Mouse (Mus musculus) intestine, postnatal 0 days (tissue): ENCODE measurements around the gene Cd151. TPM values are rescaled to one million over a fixed set of nuclear protein-coding genes. Genes with fewer than 3 reads are reported as not detected.

ENCODE experiments used
- ATAC-seq: fragments of 200-750 bp; cut with Nextera tagmentation; 2 replicates; pipeline ENCODE4 v1.8.0; 2017; ENCODE audit warnings: mild to moderate bottlenecking, moderate TSS enrichment, moderate library complexity
- H3K27ac ChIP-seq: fragments of 300-500 bp; sonication (generic); 2 replicates; pipeline ENCODE4 v1.5.1; 2014; ENCODE audit warnings: mild to moderate bottlenecking, low read depth, low read length, moderate library complexity
- H3K27me3 ChIP-seq: fragments of 300-500 bp; sonication (generic); replicated peaks from 2 replicates; pipeline ENCODE4 v1.6.1; 2014; ENCODE audit warnings: low read length, mixed read lengths; ENCODE audit not compliant: control insufficient read depth, insufficient read depth
- H3K36me3 ChIP-seq: fragments of 300-500 bp; sonication (generic); 2 replicates; pipeline ENCODE4 v1.6.1; 2014; ENCODE audit warnings: mild to moderate bottlenecking, moderate library complexity; ENCODE audit not compliant: control insufficient read depth, insufficient read depth
- H3K4me1 ChIP-seq: fragments of 300-500 bp; sonication (generic); replicated peaks from 2 replicates; pipeline ENCODE4 v1.6.1; 2014; ENCODE audit warnings: antibody characterized with exemption, low read length, mixed read lengths; ENCODE audit not compliant: control insufficient read depth, insufficient read depth
- H3K4me2 ChIP-seq: fragments of 300-500 bp; sonication (generic); replicated peaks from 2 replicates; pipeline ENCODE4 v1.6.1; 2014; ENCODE audit warnings: low read depth, mild to moderate bottlenecking, moderate library complexity
- H3K4me3 ChIP-seq: fragments of 300-500 bp; sonication (generic); 2 replicates; pipeline ENCODE4 v1.5.1; 2014; ENCODE audit warnings: low read depth, low read length
- H3K9ac ChIP-seq: fragments of 300-500 bp; sonication (generic); 2 replicates; pipeline ENCODE4 v1.6.1; 2014; ENCODE audit warnings: mild to moderate bottlenecking, low read depth, low read length
- H3K9me3 ChIP-seq: fragments of 300-500 bp; sonication (generic); 2 replicates; pipeline ENCODE4 v1.6.1; 2016; ENCODE audit warnings: mixed run types; ENCODE audit not compliant: control insufficient read depth
- CTCF ChIP-seq: sonication (generic); IDR thresholded peaks from 2 replicates; pipeline ENCODE4 v1.5.1; 2016; ENCODE audit warnings: low read depth, mild to moderate bottlenecking, control low read depth, antibody characterized with exemption, moderate library complexity
- WGBS: fragments of 180-500 bp; shearing (Covaris S2); extraction: QIAGEN DNeasy Blood & Tissue Kit; methylation state at CpG from one replicate; pipeline ENCODE4 v1.1.7; 2014; 5-methylcytosine and 5-hydroxymethylcytosine counted together
- polyA plus RNA-seq: library from polyadenylated mRNA; unstranded; fragments of >200 nt; fragmentation: Nextera tagmentation; extraction: Ambion mirVana; gene quantifications from 2 replicates; pipeline ENCODE4 v1.2.1, GENCODE M21; 2015

Gene Cd151
- polyA plus RNA-seq, 1 experiment from 2014 or later: 29.3 TPM

DNA sequence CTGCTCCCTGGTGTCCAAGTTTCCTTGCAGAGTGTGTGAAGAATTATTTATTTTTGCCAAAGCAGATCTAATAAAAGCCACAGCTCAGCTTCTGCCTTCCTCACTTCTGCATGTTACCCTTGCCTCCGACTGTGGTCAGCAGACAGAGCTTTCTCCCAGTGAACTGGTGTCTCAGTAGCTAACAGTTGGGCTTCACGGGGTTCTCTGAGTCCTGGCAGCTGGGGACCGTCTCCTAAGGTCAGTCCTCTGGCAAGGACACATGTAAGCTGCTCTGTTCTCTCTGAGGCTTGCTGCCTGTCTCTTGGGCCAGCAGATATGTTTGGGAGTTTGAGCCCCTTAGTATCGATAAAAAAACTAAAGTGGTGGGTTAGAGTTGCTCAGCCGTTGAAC, 7.2 kb upstream of the Cd151 start:
- Histone ChIP-seq H3K9me3 (no peaks in the 10 kb centered on the region), H3K36me3 (peaks cover 27% of the 10 kb centered on the region), H3K4me2 (no peak overlapping the region), H3K27me3 (peaks cover 9% of the 10 kb centered on the region), H3K9ac (no peak overlapping the region), H3K4me1 (no peaks in the 10 kb centered on the region; the same call in 1 of the 2 replicates), H3K4me3 (no peak overlapping the region), H3K27ac (no peak overlapping the region)
- no peak for ATAC-seq
- 54% methylated on average over 5 of the region's 5 CpGs for WGBS
- TF ChIP-seq CTCF: no peak

DNA sequence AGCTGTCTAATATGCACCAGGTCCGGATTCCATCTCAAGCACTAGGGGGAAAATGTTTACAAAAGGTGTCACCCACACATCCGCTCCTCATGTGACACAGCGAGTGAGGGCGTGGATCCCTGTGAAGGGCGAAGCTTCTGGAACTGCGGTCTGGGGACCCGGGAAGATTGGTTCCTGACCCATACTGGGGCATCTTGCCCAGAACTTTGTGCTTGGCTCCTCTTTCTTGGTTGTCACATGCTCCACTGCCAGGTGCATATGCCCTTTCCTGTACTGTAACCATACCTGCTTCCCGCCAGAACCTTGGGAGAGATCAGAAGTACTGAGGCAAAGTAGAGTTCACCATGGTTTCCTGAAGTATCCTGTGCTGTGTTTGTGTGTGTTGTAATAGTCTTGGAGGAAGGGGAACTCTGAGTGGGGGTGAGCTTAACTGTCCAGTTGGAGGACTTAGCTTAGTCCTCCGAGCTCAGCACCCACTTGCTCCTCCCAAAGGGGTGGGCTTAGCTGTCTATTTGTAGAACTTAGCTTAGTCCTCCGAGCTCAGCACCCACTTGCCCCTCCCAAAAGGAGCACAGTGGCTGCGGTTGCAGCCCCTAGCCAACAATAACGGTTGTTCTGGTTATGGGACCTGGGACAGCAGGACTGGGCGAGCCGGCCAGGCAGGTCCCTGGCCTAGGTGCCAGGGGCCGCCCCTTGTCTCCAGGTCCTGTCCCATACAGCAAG, 6.6 kb upstream of the Cd151 start, which contains the start of gene Cracr2b:
Gene Cracr2b, plus strand, starts transcription at position 704 of the 723 bp plus-strand sequence.
- H3K27me3 ChIP-seq: peaks cover 11% of the 10 kb centered on the region
- peak within 1 kb of the TSS; percentile 89 for H3K4me2 ChIP-seq
- WGBS: 48% methylated on average over 15 of the region's 15 CpGs
- H3K36me3 ChIP-seq: peaks cover 27% of the 10 kb centered on the region
- H3K27ac ChIP-seq: peak within 1 kb of the TSS; percentile 57; the same call in 1 of the 2 replicates
- no peaks in the 10 kb centered on the region; the same call in 1 of the 2 replicates for H3K4me1 ChIP-seq
- ATAC-seq: no peak
- peak within 1 kb of the TSS; percentile 66 for H3K9ac ChIP-seq
- no peak for TF ChIP-seq CTCF
- H3K4me3 ChIP-seq: peak within 1 kb of the TSS; percentile 53
- H3K9me3 ChIP-seq: no peaks in the 10 kb centered on the region

DNA sequence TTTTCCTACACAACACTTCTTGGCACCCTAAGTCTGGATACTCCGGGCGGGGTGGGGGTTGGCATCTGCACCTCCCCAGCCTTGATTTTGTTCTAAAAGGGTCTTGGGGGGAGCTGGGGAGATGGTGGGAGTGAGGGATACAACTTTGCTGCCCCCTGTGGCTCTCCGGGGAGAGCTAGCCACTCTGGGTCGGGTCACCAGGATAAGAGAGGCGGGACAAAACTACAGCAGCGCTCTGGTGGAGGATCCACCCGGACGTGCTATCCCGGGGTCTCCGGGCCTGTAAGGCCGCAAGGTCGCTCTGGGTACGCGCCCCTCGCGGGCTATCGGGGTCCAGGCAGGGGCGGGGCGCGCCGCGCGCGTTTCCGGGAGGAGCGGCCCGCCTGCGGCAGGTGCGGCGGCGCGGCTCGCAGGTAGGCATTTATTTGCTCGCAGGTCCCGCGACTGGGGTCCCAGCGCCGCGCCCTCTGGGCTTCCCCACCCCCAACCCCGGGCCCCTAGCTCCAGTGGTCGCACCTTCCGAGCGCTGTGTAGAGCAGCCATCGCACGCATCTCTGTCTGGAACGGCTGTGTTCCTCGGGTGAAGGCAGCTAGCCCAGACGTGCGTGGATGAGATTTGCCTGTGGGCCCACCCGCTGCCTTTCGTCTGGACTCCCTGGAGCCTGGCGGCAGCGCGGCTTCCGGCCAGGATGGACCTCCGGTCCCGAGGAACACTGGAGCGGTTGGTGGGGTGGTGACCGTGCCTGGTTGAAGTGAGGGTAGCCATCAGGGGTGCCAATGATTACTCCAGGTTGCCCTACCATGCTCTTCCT, 5.5 kb upstream of the Cd151 start:
- Histone ChIP-seq H3K27ac (peak overlapping the region; percentile 57; the same call in 1 of the 2 replicates), H3K9ac (peak overlapping the region; percentile 66), H3K27me3 (peaks cover 11% of the 10 kb centered on the region), H3K4me3 (peak overlapping the region; percentile 53), H3K9me3 (no peaks in the 10 kb centered on the region), H3K4me2 (peak overlapping the region; percentile 89), H3K4me1 (no peaks in the 10 kb centered on the region), H3K36me3 (peaks cover 27% of the 10 kb centered on the region)
- peak; percentile 57 for TF ChIP-seq CTCF
- WGBS: 2% methylated on average over 58 of the region's 59 CpGs
- peak; percentile 16; the same call in 1 of the 2 replicates for ATAC-seq

GRCm38 (mm10) chr7:141462333-141462821, 4.8 kb upstream of the Cd151 start:
- 19% methylated on average over 5 of the region's 5 CpGs for WGBS
- H3K4me2 ChIP-seq: peak overlapping the region; percentile 89
- peaks cover 24% of the 10 kb centered on the region for H3K36me3 ChIP-seq
- peak overlapping the region; percentile 53 for H3K4me3 ChIP-seq
- ATAC-seq: no peak
- H3K9ac ChIP-seq: peak overlapping the region; percentile 66; the same call in 1 of the 2 replicates
- H3K27me3 ChIP-seq: peaks cover 11% of the 10 kb centered on the region
- H3K27ac ChIP-seq: 0 out of 2 replicates have a peak overlapping the region, but pooled peaks have one; percentile 57
- TF ChIP-seq CTCF: no peak
- H3K9me3 ChIP-seq: no peaks in the 10 kb centered on the region
- H3K4me1 ChIP-seq: no peaks in the 10 kb centered on the region

DNA sequence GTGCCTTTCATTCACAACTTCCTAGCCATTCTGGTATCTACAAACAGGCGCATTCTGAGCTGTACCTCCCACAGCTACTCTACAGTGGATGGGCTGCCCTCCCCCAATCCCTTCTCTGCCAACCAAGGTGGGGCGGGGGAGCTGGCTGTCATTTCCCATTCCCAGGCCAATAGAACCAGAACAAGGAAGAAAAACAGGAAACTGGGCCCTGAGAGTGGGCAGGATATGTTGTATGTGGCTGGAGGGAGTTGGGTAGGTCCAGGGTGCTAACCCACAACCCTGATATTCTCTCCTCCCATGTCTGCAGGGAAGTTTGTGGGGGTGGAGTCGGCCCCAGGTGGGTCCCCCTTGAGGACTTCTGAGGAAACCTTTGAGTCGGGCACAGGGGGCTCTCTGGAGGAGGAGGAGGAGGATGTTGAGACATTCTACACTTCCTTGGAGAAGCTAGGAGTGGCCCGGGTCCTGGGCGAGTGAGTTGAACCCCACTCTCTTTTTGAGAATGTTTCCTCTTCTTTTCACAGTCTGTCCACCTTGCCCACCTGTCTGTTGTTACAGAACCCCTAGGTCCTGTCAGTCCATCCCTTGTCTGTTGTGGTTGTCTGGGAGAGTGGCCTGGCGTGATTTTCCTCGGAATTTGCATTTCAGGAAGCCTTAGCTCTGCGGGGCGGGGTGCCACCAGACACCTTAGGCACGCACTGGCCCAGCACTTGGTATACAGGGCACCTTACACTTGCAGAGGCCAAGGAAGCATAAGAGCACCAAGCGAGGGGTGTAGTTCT, 3.2 kb upstream of the Cd151 start:
- Histone ChIP-seq H3K4me3 (peak overlapping the region; percentile 9; the same call in 1 of the 2 replicates), H3K27me3 (peaks cover 11% of the 10 kb centered on the region), H3K4me2 (peak overlapping the region; percentile 51), H3K9ac (0 out of 2 replicates have a peak overlapping the region, but pooled peaks have one; percentile 11), H3K9me3 (no peaks in the 10 kb centered on the region), H3K36me3 (peaks cover 11% of the 10 kb centered on the region), H3K4me1 (peaks cover 8% of the 10 kb centered on the region), H3K27ac (no peak overlapping the region)
- 64% methylated on average over 12 of the region's 12 CpGs for WGBS
- TF ChIP-seq CTCF: no peak
- no peak for ATAC-seq
